Mouse (Mus musculus): ENCODE results near the gene Gdpd5.

The Gdpd5 gene

DNA sequence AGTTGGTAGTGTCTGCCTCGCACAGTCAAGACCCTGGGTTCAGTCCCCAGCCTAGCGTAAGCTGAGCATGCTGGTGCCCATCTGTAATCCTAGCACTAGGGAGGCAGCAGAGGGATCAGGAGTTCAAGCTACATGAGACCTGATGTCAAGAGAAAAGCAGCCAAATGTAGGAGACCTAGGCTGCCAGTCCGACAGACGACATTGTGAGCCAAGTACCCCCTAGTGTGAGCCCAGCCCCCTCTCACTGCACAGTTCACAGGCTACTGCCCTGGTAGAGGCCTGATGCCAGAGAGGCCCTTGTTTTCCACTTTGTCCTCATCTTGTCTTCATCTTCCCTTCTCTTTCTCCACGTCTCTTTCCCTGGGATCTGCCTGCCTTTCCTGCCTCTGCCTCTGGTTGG, 66.1 kb downstream of the Gdpd5 start:
- no peak for DNase-seq

DNA sequence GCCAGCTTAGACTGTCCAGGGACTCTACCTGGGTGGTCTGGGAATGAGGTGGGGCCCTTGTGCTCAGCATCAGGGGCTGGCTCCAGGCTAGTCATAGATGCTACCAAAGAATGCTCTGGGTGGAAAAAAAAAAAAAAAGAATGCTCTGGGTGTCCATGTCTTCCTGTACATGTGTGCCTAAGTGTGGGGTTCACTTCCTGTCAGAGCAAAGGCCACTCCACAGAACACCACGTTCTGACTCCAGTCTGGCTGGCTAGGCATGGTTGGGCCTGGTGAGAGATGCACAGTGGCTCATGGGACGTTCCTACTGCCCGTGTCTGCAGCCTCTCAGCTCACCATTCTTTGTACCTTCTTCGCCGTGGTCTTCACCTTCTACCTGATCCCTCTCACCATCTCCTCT, 67.4 kb downstream of the Gdpd5 start:
- no peak for DNase-seq

- no peak for DNase-seq
Measured at GRCm38 (mm10) chr7:99449063-99449462, 67.8 kb downstream of the Gdpd5 start.

- no peak for DNase-seq
Measured at GRCm38 (mm10) chr7:99449751-99450150, 68.5 kb downstream of the Gdpd5 start.

DNA sequence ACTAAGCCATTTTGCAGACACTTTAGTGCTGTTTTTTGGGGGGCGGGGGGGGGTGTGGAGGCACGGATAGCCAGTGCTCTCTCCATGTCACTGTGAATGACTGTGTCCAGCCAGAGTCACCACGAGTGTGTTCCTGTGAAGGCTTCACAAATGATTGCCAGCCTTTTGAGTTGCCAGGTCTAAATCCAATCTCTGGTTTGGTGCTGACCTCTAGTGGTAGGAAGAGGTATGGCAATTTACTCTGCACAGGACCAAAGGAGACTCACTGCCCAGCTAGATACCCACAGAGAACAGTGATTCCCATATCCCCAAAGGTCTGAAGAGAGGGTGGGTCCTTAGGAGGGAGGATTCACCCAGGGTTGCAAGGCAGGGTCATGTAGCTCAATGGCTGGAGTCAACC, 69.5 kb downstream of the Gdpd5 start:
- peak in 1 of 2 experiments; percentile 82 for DNase-seq

- DNase-seq = no peak
Measured at GRCm38 (mm10) chr7:99452859-99453258, 71.6 kb downstream of the Gdpd5 start.

GRCm38 (mm10) chr7:99454044-99454443, 72.8 kb downstream of the Gdpd5 start:
- no peak for DNase-seq

DNA sequence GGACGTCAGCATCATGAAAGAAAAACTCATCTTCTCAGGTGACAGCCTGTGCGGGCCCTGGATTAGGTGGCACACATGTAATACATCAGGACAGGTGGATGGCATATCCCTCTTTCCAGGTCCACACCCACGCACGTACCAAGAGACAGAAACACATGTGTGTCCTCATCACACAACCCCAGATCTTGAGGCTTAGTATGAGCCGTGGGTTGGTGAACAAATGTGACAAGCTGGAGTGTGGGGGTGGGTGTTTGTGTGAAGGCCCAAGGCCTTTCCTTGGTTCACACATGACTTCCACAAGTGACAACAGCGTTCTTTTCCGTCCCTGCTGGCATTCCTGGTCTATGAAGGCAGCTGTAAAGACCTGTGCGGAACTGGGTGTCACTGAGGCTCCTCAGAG, 77.6 kb downstream of the Gdpd5 start:
- DNase-seq = no peak

GRCm38 (mm10) chr7:99459888-99460652, 78.9 kb downstream of the Gdpd5 start:
- no peak for DNase-seq

DNA sequence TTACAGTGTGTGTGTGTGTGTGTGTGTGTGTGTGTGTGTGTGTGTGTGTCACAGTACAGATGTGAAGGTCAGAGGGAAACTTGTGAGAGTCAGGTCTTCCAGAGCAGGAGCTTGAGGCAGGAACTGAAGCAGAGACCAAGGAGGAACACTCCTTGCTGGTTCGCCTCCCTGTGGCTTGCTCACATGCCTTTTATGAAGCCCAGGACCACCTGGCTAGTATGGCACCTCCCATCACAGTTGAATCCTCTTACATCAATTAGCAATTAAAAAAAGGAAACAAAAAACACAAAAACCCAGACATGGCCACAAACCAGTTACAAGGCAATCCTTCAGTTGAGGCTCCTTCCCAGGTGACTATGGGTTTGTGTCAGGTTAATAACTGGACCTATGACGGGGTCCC, 81.9 kb downstream of the Gdpd5 start:
- DNase-seq = no peak

DNA sequence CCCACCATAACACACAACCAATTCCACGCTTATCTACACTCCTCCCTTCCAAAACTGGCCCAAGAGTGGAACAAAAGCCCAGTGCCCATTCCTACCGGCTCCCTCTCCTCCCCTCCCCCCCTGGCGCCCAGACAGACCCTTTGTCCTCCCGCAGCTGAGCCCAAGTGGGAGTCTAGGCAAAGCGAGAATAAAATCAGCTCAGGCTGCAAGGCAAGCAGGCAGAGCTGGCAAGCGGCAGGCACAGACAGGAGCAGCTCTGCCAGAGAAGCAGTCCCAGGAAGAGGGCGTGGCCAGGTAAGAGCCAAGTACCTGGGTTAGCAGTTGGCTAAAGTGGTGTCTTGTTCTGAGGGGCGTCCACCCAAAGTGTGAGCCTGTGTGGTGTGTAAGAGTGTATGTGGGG, 84.6 kb downstream of the Gdpd5 start, which contains the start of gene Klhl35:
TSS of gene Klhl35 (plus strand) at position 194 of the 400 bp plus-strand sequence.
- no peak for DNase-seq

DNA sequence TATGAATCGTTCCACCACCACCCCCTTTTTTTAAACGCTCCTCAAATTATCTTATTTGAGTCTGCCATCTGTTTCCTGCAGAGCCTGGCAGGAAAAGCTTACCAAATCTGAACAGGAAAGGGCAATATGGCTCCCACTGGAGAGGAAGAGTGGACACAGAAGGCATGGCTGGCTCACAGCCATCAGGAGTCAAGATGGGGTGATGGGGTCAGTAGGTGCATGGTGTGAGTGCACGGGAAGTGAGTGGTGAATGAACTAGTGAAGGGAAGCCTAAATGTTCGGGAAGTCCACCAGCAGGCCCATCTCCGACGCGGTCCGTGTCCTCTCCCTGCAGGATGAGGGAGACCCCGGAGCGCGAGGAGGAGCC, 86.7 kb downstream of the Gdpd5 start:
- peak; percentile 73 to 82 for DNase-seq

- DNase-seq = peak; percentile 86 to 94
Measured at GRCm38 (mm10) chr7:99468283-99469132, 87.3 kb downstream of the Gdpd5 start.

- peak; percentile 65 to 83 for DNase-seq
Measured at GRCm38 (mm10) chr7:99469680-99470405, 88.6 kb downstream of the Gdpd5 start.

- DNase-seq = no peak
Measured at GRCm38 (mm10) chr7:99471578-99471977, 90.4 kb downstream of the Gdpd5 start.

GRCm38 (mm10) chr7:99473638-99474407, 92.6 kb downstream of the Gdpd5 start:
- peak; percentile 20 to 45 for DNase-seq

- DNase-seq = peak; percentile 66 to 89
Measured at GRCm38 (mm10) chr7:99474836-99475561, 93.8 kb downstream of the Gdpd5 start.

- no peak for DNase-seq
Measured at GRCm38 (mm10) chr7:99475562-99475911, 94.3 kb downstream of the Gdpd5 start.

GRCm38 (mm10) chr7:99476558-99477114, 95.4 kb downstream of the Gdpd5 start:
- DNase-seq = no peak

DNA sequence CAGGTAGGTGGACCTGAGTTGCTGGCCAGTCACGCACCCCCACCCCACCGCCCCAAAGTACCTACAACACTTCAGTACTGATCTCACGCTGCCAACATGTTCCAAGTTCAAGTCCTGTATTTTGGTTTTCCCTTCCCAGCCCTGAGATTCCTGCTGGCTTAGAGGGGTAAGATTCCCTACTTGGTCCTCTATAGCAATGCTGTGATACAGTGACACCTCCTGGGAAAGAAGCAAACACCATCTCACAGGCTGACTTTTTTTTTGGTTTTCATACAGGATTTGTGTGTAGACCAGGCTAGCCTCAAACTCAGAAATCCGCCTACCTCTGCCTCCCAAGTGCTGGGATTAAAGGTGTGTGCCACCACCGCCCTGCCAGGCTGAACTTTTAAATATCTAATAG, 96.0 kb downstream of the Gdpd5 start:
- DNase-seq = no peak

DNA sequence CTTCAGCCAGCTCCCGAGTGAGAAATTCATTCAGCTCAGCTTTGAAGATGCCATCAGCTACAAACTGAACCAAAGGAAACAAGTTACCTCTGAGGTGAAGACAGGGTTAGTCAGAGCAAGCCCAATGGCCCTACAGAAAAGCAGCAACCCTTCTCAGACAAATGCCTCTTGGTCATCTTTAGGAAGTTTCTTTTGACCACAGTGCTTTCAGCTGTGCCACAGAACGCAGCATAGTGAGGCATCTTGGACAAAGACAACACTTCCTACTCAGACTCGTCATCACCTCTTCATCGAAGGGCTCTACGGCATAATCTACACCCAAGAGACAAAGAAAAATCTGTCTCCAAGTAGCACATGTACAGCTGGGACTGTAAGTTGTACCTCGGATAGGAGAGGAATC, 101.4 kb downstream of the Gdpd5 start:
- DNase-seq = no peak
